Mouse (Mus musculus): ENCODE data around the gene Prl2a1. TPM values are rescaled to one million over a fixed set of nuclear protein-coding genes. Genes with fewer than 3 reads are reported as not detected.

Prl2a1 gene
- total and polyA plus RNA-seq, 3 experiments: not detected

Other genes with a start within 250 kb of the Prl2a1 start
- gene Prl8a9, start 237.0 kb upstream of the Prl2a1 start, total RNA-seq (2012; rRNA removed): not detected in 2 replicates
- gene Prl8a9, start 237.0 kb upstream of the Prl2a1 start, polyA plus RNA-seq (2012; ENCODE audit: insufficient read depth in 1 of 2, insufficient read length in 2 of 2, low read depth in 1 of 2, low replicate concordance in 2 of 2, missing spikeins in 1 of 2): not detected
- gene Prl8a1, start 219.5 kb upstream of the Prl2a1 start, total RNA-seq (2012; rRNA removed): not detected in 2 replicates
- gene Prl8a1, start 219.5 kb upstream of the Prl2a1 start, polyA plus RNA-seq (2012; ENCODE audit: insufficient read depth in 1 of 2, insufficient read length in 2 of 2, low read depth in 1 of 2, low replicate concordance in 2 of 2, missing spikeins in 1 of 2): not detected
- not detected in 2 replicates for gene Prl7b1, start 191.1 kb upstream of the Prl2a1 start, total RNA-seq (2012; rRNA removed)
- not detected for gene Prl7b1, start 191.1 kb upstream of the Prl2a1 start, polyA plus RNA-seq (2012; ENCODE audit: insufficient read depth in 1 of 2, insufficient read length in 2 of 2, low read depth in 1 of 2, low replicate concordance in 2 of 2, missing spikeins in 1 of 2)
- not detected in 2 replicates for gene Prl7a1, start 159.2 kb upstream of the Prl2a1 start, total RNA-seq (2012; rRNA removed)
- not detected for gene Prl7a1, start 159.2 kb upstream of the Prl2a1 start, polyA plus RNA-seq (2012; ENCODE audit: insufficient read depth in 1 of 2, insufficient read length in 2 of 2, low read depth in 1 of 2, low replicate concordance in 2 of 2, missing spikeins in 1 of 2)
- gene Prl7a2, start 133.6 kb upstream of the Prl2a1 start, total RNA-seq (2012; rRNA removed): not detected in 2 replicates
- not detected for gene Prl7a2, start 133.6 kb upstream of the Prl2a1 start, polyA plus RNA-seq (2012; ENCODE audit: insufficient read depth in 1 of 2, insufficient read length in 2 of 2, low read depth in 1 of 2, low replicate concordance in 2 of 2, missing spikeins in 1 of 2)
- gene Prl7d1, start 84.9 kb upstream of the Prl2a1 start, total RNA-seq (2012; rRNA removed): not detected in 2 replicates
- not detected for gene Prl7d1, start 84.9 kb upstream of the Prl2a1 start, polyA plus RNA-seq (2012; ENCODE audit: insufficient read depth in 1 of 2, insufficient read length in 2 of 2, low read depth in 1 of 2, low replicate concordance in 2 of 2, missing spikeins in 1 of 2)
- gene Prl7c1, start 20.9 kb upstream of the Prl2a1 start, total RNA-seq (2012; rRNA removed): not detected in 2 replicates
- gene Prl7c1, start 20.9 kb upstream of the Prl2a1 start, polyA plus RNA-seq (2012; ENCODE audit: insufficient read depth in 1 of 2, insufficient read length in 2 of 2, low read depth in 1 of 2, low replicate concordance in 2 of 2, missing spikeins in 1 of 2): not detected
- gene Prl2c1, start 47.7 kb downstream of the Prl2a1 start, total RNA-seq (2012; rRNA removed): not detected in 2 replicates
- not detected for gene Prl2c1, start 47.7 kb downstream of the Prl2a1 start, polyA plus RNA-seq (2012; ENCODE audit: insufficient read depth in 1 of 2, insufficient read length in 2 of 2, low read depth in 1 of 2, low replicate concordance in 2 of 2, missing spikeins in 1 of 2)
- gene Prl4a1, start 214.6 kb downstream of the Prl2a1 start, total RNA-seq (2012; rRNA removed): not detected in 2 replicates
- gene Prl4a1, start 214.6 kb downstream of the Prl2a1 start, polyA plus RNA-seq (2012; ENCODE audit: insufficient read depth in 1 of 2, insufficient read length in 2 of 2, low read depth in 1 of 2, low replicate concordance in 2 of 2, missing spikeins in 1 of 2): not detected

Data from MEL (cell line).